Comparison of ENCODE assay signal across 27 mouse cellular contexts in genomic region chr9:120133755-120134475, GRCm38 (mm10). TPM values are rescaled to one million over a fixed set of nuclear protein-coding genes. Genes with fewer than 3 reads are reported as not detected.
DNase-seq lines count a peak whose midpoint lies in the region; ATAC-seq and TF ChIP-seq lines count a peak whose summit lies in the region.
"Had no signal": no experiment of that assay in that cellular context is flagged by ENCODE, and none has a peak within 500 bp of the region (broad histone marks: within the 10 kb centered on the region; RNA-seq: fewer than 3 reads in every experiment).

No protein-coding gene starts in this region.

- H3K27ac ChIP-seq in kidney, embryonic 14.5 days (ENCODE audit: low read depth, low read length): no peak overlapping the region; the same call in 1 of the 2 replicates
- no peak overlapping the region for H3K27ac ChIP-seq in CH12.LX (ENCODE audit: insufficient read depth, low read depth)
- no peak overlapping the region for H3K27ac ChIP-seq in limb, embryonic 10.5 days
- no peak overlapping the region for H3K27ac ChIP-seq in forebrain, embryonic 13.5 days
- H3K27ac ChIP-seq: gastrocnemius, adult 2 months; hindbrain, embryonic 14.5 days; midbrain, embryonic 13.5 days had no signal

- H3K4me1 ChIP-seq in kidney, embryonic 14.5 days (ENCODE audit: control insufficient read depth, insufficient read depth, low read length): peaks cover 4% of the 10 kb centered on the region; the same call in 1 of the 2 replicates
- H3K4me1 ChIP-seq in CH12.LX (ENCODE audit: control insufficient read depth in 1 of 2, insufficient read depth in 2 of 2): peaks cover 7 to 46% of the 10 kb centered on the region in 2 experiments
- peaks cover 5% of the 10 kb centered on the region for H3K4me1 ChIP-seq in limb, embryonic 10.5 days
- H3K4me1 ChIP-seq in forebrain, embryonic 13.5 days: peaks cover 9% of the 10 kb centered on the region

- TF ChIP-seq RAD21 in CH12.LX (IDR thresholded peaks at IDR 0.05; ENCODE audit: low read depth, low read length): no peak

- H3K4me3 ChIP-seq in kidney, embryonic 14.5 days (ENCODE audit: low read length): no peak overlapping the region
- no peak overlapping the region for H3K4me3 ChIP-seq in CH12.LX (replicated peaks in 1 of 3; ENCODE audit: low read depth in 2 of 3, low read length in 2 of 3, poor library complexity in 1 of 3)
- no peak overlapping the region for H3K4me3 ChIP-seq in limb, embryonic 10.5 days
- H3K4me3 ChIP-seq in forebrain, embryonic 13.5 days: no peak overlapping the region
- H3K4me3 ChIP-seq: gastrocnemius, adult 2 months; midbrain, embryonic 13.5 days had no signal

- dilution Hi-C loops in CH12.LX (cut with MboI; ENCODE audit: extremely low pct_ligation_motif_present, extremely low pct_unique_long_range_greater_than_20kb, low sequenced_read_pairs): no loop called here

- 0 out of 2 replicates have a peak, but pooled peaks have one; percentile 13 for ATAC-seq in kidney, embryonic 14.5 days (ENCODE audit: low FRiP score, low TSS enrichment)
- ATAC-seq in forebrain, embryonic 13.5 days: no peak

- H3K9me3 ChIP-seq in kidney, embryonic 14.5 days (ENCODE audit: control insufficient read depth, low read length): no peaks in the 10 kb centered on the region
- no peaks in the 10 kb centered on the region for H3K9me3 ChIP-seq in CH12.LX (replicated peaks; ENCODE audit: low read length)
- H3K9me3 ChIP-seq in limb, embryonic 10.5 days (replicated peaks): no peaks in the 10 kb centered on the region
- no peaks in the 10 kb centered on the region for H3K9me3 ChIP-seq in forebrain, embryonic 13.5 days (replicated peaks)
- H3K9me3 ChIP-seq: midbrain, embryonic 13.5 days had no signal

- H3K4me2 ChIP-seq in kidney, embryonic 14.5 days (replicated peaks; ENCODE audit: low read depth, low read length): no peak overlapping the region
- H3K4me2 ChIP-seq in CH12.LX (ENCODE audit: insufficient read depth, low read depth, poor library complexity, severe bottlenecking): no peak overlapping the region
- H3K4me2 ChIP-seq in forebrain, embryonic 13.5 days: no peak overlapping the region
- H3K4me2 ChIP-seq: hindbrain, embryonic 14.5 days; midbrain, embryonic 13.5 days had no signal

- WGBS in kidney, embryonic 14.5 days: 43% methylated on average over 6 of the region's 6 CpGs
- WGBS in limb, embryonic 10.5 days: 60% methylated on average over 6 of the region's 6 CpGs
- WGBS in forebrain, embryonic 13.5 days: 50% methylated on average over 6 of the region's 6 CpGs

- H3K9ac ChIP-seq in kidney, embryonic 14.5 days (ENCODE audit: low read depth, low read length): no peak overlapping the region
- no peak overlapping the region for H3K9ac ChIP-seq in CH12.LX (ENCODE audit: insufficient read depth, low read depth)
- H3K9ac ChIP-seq in forebrain, embryonic 13.5 days: no peak overlapping the region
- H3K9ac ChIP-seq: hindbrain, embryonic 14.5 days; midbrain, embryonic 13.5 days had no signal

- no peak for TF ChIP-seq EP300 in CH12.LX (IDR thresholded peaks at IDR 0.05; ENCODE audit: low read length)

- peak; percentile 26; the same call in 1 of the 2 replicates for TF ChIP-seq POLR2A in CH12.LX (IDR thresholded peaks at IDR 0.05; ENCODE audit: low read depth, low read length)

- no peaks in the 10 kb centered on the region for H3K27me3 ChIP-seq in kidney, embryonic 14.5 days (ENCODE audit: control insufficient read depth, insufficient read depth, low read length)
- H3K27me3 ChIP-seq in CH12.LX (replicated peaks): no peaks in the 10 kb centered on the region
- no peaks in the 10 kb centered on the region for H3K27me3 ChIP-seq in limb, embryonic 10.5 days (ENCODE audit: low read depth, poor library complexity, severe bottlenecking)
- H3K27me3 ChIP-seq in forebrain, embryonic 13.5 days: no peaks in the 10 kb centered on the region
- H3K27me3 ChIP-seq: midbrain, embryonic 13.5 days had no signal

- peaks cover 39% of the 10 kb centered on the region for H3K36me3 ChIP-seq in kidney, embryonic 14.5 days (ENCODE audit: control insufficient read depth, insufficient read depth, low read length)
- peaks cover 39 to 44% of the 10 kb centered on the region in 2 experiments for H3K36me3 ChIP-seq in CH12.LX (replicated peaks in 1 of 2; ENCODE audit: control insufficient read depth in 1 of 2, insufficient read depth in 1 of 2, low read length in 1 of 2)
- H3K36me3 ChIP-seq in limb, embryonic 10.5 days: peaks cover 44% of the 10 kb centered on the region
- peaks cover 42% of the 10 kb centered on the region for H3K36me3 ChIP-seq in forebrain, embryonic 13.5 days (ENCODE audit: poor library complexity, severe bottlenecking)

- in situ Hi-C loops in CH12.LX (cut with MboI; ENCODE audit: low pct_ligation_motif_present, low pct_unique_long_range_greater_than_20kb, low sequenced_read_pairs): no loop called here

- no peak for DNase-seq in kidney, postnatal 36 days
- DNase-seq in 3134 (ENCODE audit: extremely low read depth, insufficient read length, low spot score) (peak; percentile 40), CH12.LX (ENCODE audit: extremely low read depth) (no peak)
- DNase-seq in limb, embryonic 10.5 days (ENCODE audit: low spot score): peak; percentile 34
- DNase-seq in cerebellum, adult 11 months: no peak
- DNase-seq in adrenal gland, adult (ENCODE audit: inconsistent age in 2 of 2, low spot score in 1 of 2): no peak
- DNase-seq: cerebellum, adult 8-10 months; gastrocnemius, adult 2 months; heart, adult 11 months; heart, postnatal 36 days; kidney, adult 11 months; kidney, postnatal 14 days; lung, adult 18-20 months; lung, postnatal 36 days; thymus, postnatal 4 days had no signal

- H3K79me2 ChIP-seq in CH12.LX (replicated peaks; ENCODE audit: control insufficient read depth, extremely low read depth, insufficient read depth, poor library complexity, severe bottlenecking): peaks cover 10% of the 10 kb centered on the region

- TF ChIP-seq CTCF in CH12.LX (conservative IDR thresholded peaks at IDR 0.05 in 1 of 2, IDR thresholded peaks at IDR 0.05 in 1 of 2; ENCODE audit: low read depth in 2 of 2, low read length in 2 of 2): no peak

TF ChIP-seq in CH12.LX, 34 proteins besides CTCF, POLR2A, EP300 and RAD21:
- TF ChIP-seq MYC (IDR thresholded peaks at IDR 0.05; ENCODE audit: low read depth, low read length) (peak; percentile 6; the same call in 1 of the 2 replicates), MAFK (IDR thresholded peaks at IDR 0.05; ENCODE audit: insufficient replicate concordance, low read length) (peak; percentile 55; the same call in 1 of the 2 replicates), IRF4 (IDR thresholded peaks at IDR 0.05; ENCODE audit: low read depth, low read length) (0 out of 2 replicates have a peak, but pooled peaks have one; percentile 48), MAX (IDR thresholded peaks at IDR 0.05; ENCODE audit: low read length) (no peak), KAT2A (IDR thresholded peaks at IDR 0.05; ENCODE audit: insufficient replicate concordance, low read length) (no peak)

RNA-seq across cellular contexts. Expression of gene Rpsa, which starts 6.4 kb away (rescaled TPM):
- 2,066 and 2,566 TPM in 2 replicates for polyA plus RNA-seq in kidney, embryonic 14.5 days (2014; fragmentation: Nextera tagmentation; extraction: Ambion mirVana)
- 3,568 and 3,991 TPM in 2 replicates for total RNA-seq in CH12.LX (2012; rRNA removed)
- 4,012 and 4,053 TPM in 2 replicates for total RNA-seq in CH12.LX (2014; rRNA removed)
- polyA plus RNA-seq in CH12.LX (2012; ENCODE audit: insufficient read length, low read depth): 3,250 and 3,563 TPM in 2 replicates
- polyA plus RNA-seq in limb, embryonic 10.5 days (2016; fragmentation: Nextera tagmentation; extraction: Ambion mirVana): 1,497 and 1,677 TPM in 2 replicates
- polyA plus RNA-seq in forebrain, embryonic 13.5 days (2015; fragmentation: Nextera tagmentation; extraction: Ambion mirVana): 1,184 and 1,248 TPM in 2 replicates

RNA-seq across cellular contexts. Expression of gene Mobp, which starts 15.6 kb away (rescaled TPM):
- polyA plus RNA-seq in kidney, embryonic 14.5 days (2014; fragmentation: Nextera tagmentation; extraction: Ambion mirVana): not detected in 2 replicates
- total RNA-seq in CH12.LX (2012; rRNA removed) (not detected in 2 replicates), CH12.LX (2014; rRNA removed) (not detected in 2 replicates)
- polyA plus RNA-seq in CH12.LX (2012; ENCODE audit: insufficient read length, low read depth): 0.17 TPM in 1 of 2 replicates, not detected in the other
- polyA plus RNA-seq in limb, embryonic 10.5 days (2016; fragmentation: Nextera tagmentation; extraction: Ambion mirVana): not detected in 2 replicates
- 0.49 and 0.89 TPM in 2 replicates for polyA plus RNA-seq in forebrain, embryonic 13.5 days (2015; fragmentation: Nextera tagmentation; extraction: Ambion mirVana)
- total RNA-seq: adrenal gland, adult 18-20 months; adrenal gland, postnatal 4 days; gastrocnemius, adult 2 months; heart, postnatal 36 days had no signal
- polyA plus RNA-seq: heart, embryonic 14.5 days; limb, embryonic 11.5 days; small intestine, adult 2 months had no signal

RNA-seq across cellular contexts. Expression of gene Slc25a38, which starts 23.7 kb away (rescaled TPM):
- polyA plus RNA-seq in kidney, embryonic 14.5 days (2014; fragmentation: Nextera tagmentation; extraction: Ambion mirVana): 26.2 and 30.3 TPM in 2 replicates
- 20.3 and 25.3 TPM in 2 replicates for total RNA-seq in CH12.LX (2012; rRNA removed)
- total RNA-seq in CH12.LX (2014; rRNA removed): 22.3 and 24.3 TPM in 2 replicates
- 24.4 and 26.1 TPM in 2 replicates for polyA plus RNA-seq in CH12.LX (2012; ENCODE audit: insufficient read length, low read depth)
- 46.7 and 47.0 TPM in 2 replicates for polyA plus RNA-seq in limb, embryonic 10.5 days (2016; fragmentation: Nextera tagmentation; extraction: Ambion mirVana)
- polyA plus RNA-seq in forebrain, embryonic 13.5 days (2015; fragmentation: Nextera tagmentation; extraction: Ambion mirVana): 31.2 and 38.8 TPM in 2 replicates

RNA-seq across cellular contexts. Expression of gene Ccr8, which starts 42.0 kb away (rescaled TPM):
- not detected in 2 replicates for polyA plus RNA-seq in kidney, embryonic 14.5 days (2014; fragmentation: Nextera tagmentation; extraction: Ambion mirVana)
- not detected in 2 replicates for total RNA-seq in CH12.LX (2012; rRNA removed)
- not detected in 2 replicates for total RNA-seq in CH12.LX (2014; rRNA removed)
- polyA plus RNA-seq in CH12.LX (2012; ENCODE audit: insufficient read length, low read depth): not detected in 2 replicates
- not detected in 2 replicates for polyA plus RNA-seq in limb, embryonic 10.5 days (2016; fragmentation: Nextera tagmentation; extraction: Ambion mirVana)
- not detected in 2 replicates for polyA plus RNA-seq in forebrain, embryonic 13.5 days (2015; fragmentation: Nextera tagmentation; extraction: Ambion mirVana)
- total RNA-seq: adrenal gland, adult 18-20 months; adrenal gland, postnatal 4 days; gastrocnemius, adult 2 months; heart, postnatal 36 days; layer of hippocampus, adult 8-10 months; left cerebral cortex, adult 18-20 months had no signal
- polyA plus RNA-seq: heart, embryonic 14.5 days; hindbrain, embryonic 14.5 days; limb, embryonic 11.5 days; midbrain, embryonic 13.5 days; neural tube, embryonic 14.5 days had no signal

Comparison
In these comparisons a context has a peak if more than half of its experiments do, and no peak if none do; other contexts are left out.
1. DNase-seq: peak in 3134 (single experiment) and limb, embryonic 10.5 days (single experiment); none in kidney, postnatal 36 days (0 of 2), CH12.LX (single experiment), cerebellum, adult 11 months (single experiment) and adrenal gland, adult (0 of 2).